Mouse (Mus musculus): ENCODE results near the gene St3gal4.

- TF ChIP-seq CTCF (IDR thresholded peaks at IDR 0.05; ENCODE audit: low read depth) = peak; percentile 60
- TF ChIP-seq EP300 (IDR thresholded peaks at IDR 0.05; ENCODE audit: low read depth) = no peak
Measured at GRCm38 (mm10) chr9:35030823-35031222, 88.2 kb downstream of the St3gal4 start.
